Mouse (Mus musculus) spleen, adult 2 months (tissue): ENCODE data around the gene Fndc5.

Experiments used
- CTCF ChIP-seq: fragments of 200-500 bp; IDR thresholded peaks from 2 replicates; pipeline ENCODE4 v1.5.1; 2011; ENCODE audit warnings: mild to moderate bottlenecking, inconsistent platforms; ENCODE audit not compliant: insufficient read depth, insufficient read length, insufficient replicate concordance; ENCODE audit errors: extremely low read depth
- POLR2A ChIP-seq: fragments of 200-500 bp; IDR thresholded peaks from 2 replicates; pipeline ENCODE4 v1.6.1; 2011; ENCODE audit warnings: low read depth, low read length, inconsistent platforms

DNA sequence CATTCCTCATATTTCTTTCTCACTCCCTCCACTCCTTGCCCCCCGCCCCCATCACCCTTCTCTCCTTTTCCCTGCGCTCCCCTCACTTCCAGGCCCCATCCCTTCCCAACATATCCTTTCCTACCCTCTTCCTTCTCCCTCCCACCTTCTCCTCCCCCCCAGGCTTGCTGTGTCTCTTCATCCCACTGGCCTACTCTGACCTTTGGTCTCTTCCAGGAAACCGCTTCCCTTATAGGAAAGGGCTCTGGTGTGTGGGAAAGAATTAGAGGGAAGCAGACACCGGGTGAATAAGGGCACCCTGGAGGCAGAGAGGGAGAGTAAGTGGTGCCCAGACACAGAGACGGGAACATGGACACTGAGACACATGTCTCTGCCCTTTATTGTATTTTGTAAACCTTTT is 54.9 kb downstream of the Fndc5 start:
- TF ChIP-seq CTCF (no peak), POLR2A (no peak)
